Mouse (Mus musculus) midbrain, postnatal 0 days (tissue): Measurements from ENCODE around the gene C1qa. TPM values are rescaled to one million over a fixed set of nuclear protein-coding genes. Genes with fewer than 3 reads are reported as not detected.

Experiments used
- ATAC-seq: fragments of 200-750 bp; cut with Nextera tagmentation; 2 replicates; pipeline ENCODE4 v1.8.0; 2017; ENCODE audit warnings: moderate number of reproducible peaks, mild to moderate bottlenecking, moderate TSS enrichment, moderate library complexity; ENCODE audit not compliant: low FRiP score
- DNase-seq: peaks from one replicate; pipeline ENCODE4 v3.0.0-alpha.2; 2015; ENCODE audit warnings: low spot score
- H3K27ac ChIP-seq: fragments of 300-500 bp; sonication (generic); 2 replicates; pipeline ENCODE4 v1.5.1; 2014; ENCODE audit warnings: low read depth, mild to moderate bottlenecking, low read length, mixed read lengths
- H3K27me3 ChIP-seq: fragments of 300-500 bp; sonication (generic); 2 replicates; pipeline ENCODE4 v1.6.1; 2014; ENCODE audit warnings: low read length, control low read depth, mixed read lengths; ENCODE audit not compliant: insufficient read depth
- H3K36me3 ChIP-seq: fragments of 300-500 bp; sonication (generic); 2 replicates; pipeline ENCODE4 v1.6.1; 2014; ENCODE audit warnings: low read length, control low read depth, mixed read lengths; ENCODE audit not compliant: insufficient read depth
- H3K4me1 ChIP-seq: fragments of 300-500 bp; sonication (generic); 2 replicates; pipeline ENCODE4 v1.6.1; 2014; ENCODE audit warnings: mild to moderate bottlenecking, control low read depth, antibody characterized with exemption, low read length, mixed read lengths; ENCODE audit not compliant: insufficient read depth
- H3K4me2 ChIP-seq: fragments of 300-500 bp; sonication (generic); 2 replicates; pipeline ENCODE4 v1.6.1; 2014; ENCODE audit warnings: low read depth, mild to moderate bottlenecking, low read length, mixed read lengths; ENCODE audit not compliant: poor library complexity, severe bottlenecking
- H3K4me3 ChIP-seq: fragments of 300-500 bp; sonication (generic); 2 replicates; pipeline ENCODE4 v1.5.1; 2014; ENCODE audit warnings: low read depth, mild to moderate bottlenecking, low read length, moderate library complexity
- H3K9ac ChIP-seq: fragments of 300-500 bp; sonication (generic); replicated peaks from 2 replicates; pipeline ENCODE4 v1.6.1; 2014; ENCODE audit warnings: mild to moderate bottlenecking, low read length, moderate library complexity, mixed read lengths; ENCODE audit not compliant: poor library complexity, severe bottlenecking
- H3K9me3 ChIP-seq: fragments of 300-500 bp; sonication (generic); 2 replicates; pipeline ENCODE4 v1.6.1; 2016; ENCODE audit warnings: low read length, control low read depth
- CTCF ChIP-seq: IDR thresholded peaks from 2 replicates; pipeline ENCODE4 v1.5.1; 2016; ENCODE audit warnings: antibody characterized with exemption, mild to moderate bottlenecking
- WGBS: fragments of 180-500 bp; shearing (Covaris S2); extraction: QIAGEN DNeasy Blood & Tissue Kit; methylation state at CpG from one replicate; pipeline ENCODE4 v1.1.7; 2014; 5-methylcytosine and 5-hydroxymethylcytosine counted together
- polyA plus RNA-seq: library from polyadenylated mRNA; unstranded; fragments of >200 nt; fragmentation: Nextera tagmentation; extraction: Ambion mirVana; gene quantifications from 2 replicates; pipeline ENCODE4 v1.2.1, GENCODE M21; 2015
- total RNA-seq: library from RNA; depleted of rRNA; stranded (reverse); fragments of >200 nt; gene quantifications from 2 replicates; pipeline ENCODE4 v1.2.3, GENCODE M21; 2014

Gene C1qa
- total and polyA plus RNA-seq, 2 experiments from 2014 or later, result 38.8 to 48.8 TPM

DNA sequence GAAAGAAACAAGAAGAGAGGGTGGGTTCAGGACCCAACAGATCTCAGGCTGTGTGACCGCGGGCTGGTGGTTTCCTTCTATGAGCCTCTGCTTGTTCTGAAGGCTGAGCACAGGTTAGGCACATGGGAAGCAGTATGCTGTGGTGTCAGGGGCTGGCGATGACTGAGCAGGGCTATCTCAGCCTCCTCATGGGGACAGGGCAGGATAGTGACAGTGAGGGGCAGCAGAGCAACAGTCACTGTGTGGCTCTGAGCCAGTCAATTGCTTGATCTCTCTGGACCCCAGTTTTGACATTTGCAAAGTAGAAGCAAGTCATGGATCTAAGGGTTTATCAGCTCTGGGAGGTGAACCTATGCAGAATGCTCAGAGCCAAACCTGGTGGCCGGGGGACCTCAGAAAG lies 7.5 kb downstream of the C1qa start:
- Histone ChIP-seq H3K27me3 (peaks cover 8% of the 10 kb centered on the region), H3K27ac (no peak overlapping the region), H3K9me3 (no peaks in the 10 kb centered on the region), H3K4me1 (peaks cover 4% of the 10 kb centered on the region; the same call in 1 of the 2 replicates), H3K36me3 (no peaks in the 10 kb centered on the region), H3K9ac (no peak overlapping the region), H3K4me3 (no peak overlapping the region), H3K4me2 (no peak overlapping the region)
- no peak for DNase-seq
- 84% methylated on average over 4 of the region's 4 CpGs for WGBS
- TF ChIP-seq CTCF, result no peak
- ATAC-seq, result no peak

DNA sequence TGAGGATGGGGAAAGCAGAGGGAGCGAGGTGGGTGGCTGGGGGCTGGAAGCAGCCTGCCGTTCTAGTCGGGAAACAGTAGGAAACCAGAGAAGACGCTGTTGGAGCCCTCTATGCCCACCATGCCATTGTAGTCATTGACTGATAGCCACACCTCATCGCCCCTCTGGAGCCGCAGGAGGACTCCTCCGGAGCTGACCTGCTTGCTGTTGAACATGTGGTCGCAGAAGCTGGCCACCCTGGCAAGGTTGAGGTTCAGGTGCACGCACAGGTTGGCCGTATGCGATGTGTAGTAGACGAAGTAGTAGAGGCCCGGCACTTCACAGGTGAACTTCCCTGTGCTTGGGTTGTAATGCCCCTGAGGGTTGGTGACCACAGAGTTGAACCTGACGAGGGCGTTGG lies 8.6 kb downstream of the C1qa start:
- Histone ChIP-seq H3K4me3 (no peak overlapping the region), H3K9ac (no peak overlapping the region), H3K27ac (no peak overlapping the region), H3K4me1 (0 out of 2 replicates have a peak, but pooled peaks cover 5% of the 10 kb centered on the region), H3K27me3 (peaks cover 8% of the 10 kb centered on the region), H3K9me3 (no peaks in the 10 kb centered on the region), H3K36me3 (no peaks in the 10 kb centered on the region), H3K4me2 (no peak overlapping the region)
- no peak for DNase-seq
- 84% methylated on average over 15 of the region's 15 CpGs for WGBS
- no peak for ATAC-seq
- TF ChIP-seq CTCF, result no peak

DNA sequence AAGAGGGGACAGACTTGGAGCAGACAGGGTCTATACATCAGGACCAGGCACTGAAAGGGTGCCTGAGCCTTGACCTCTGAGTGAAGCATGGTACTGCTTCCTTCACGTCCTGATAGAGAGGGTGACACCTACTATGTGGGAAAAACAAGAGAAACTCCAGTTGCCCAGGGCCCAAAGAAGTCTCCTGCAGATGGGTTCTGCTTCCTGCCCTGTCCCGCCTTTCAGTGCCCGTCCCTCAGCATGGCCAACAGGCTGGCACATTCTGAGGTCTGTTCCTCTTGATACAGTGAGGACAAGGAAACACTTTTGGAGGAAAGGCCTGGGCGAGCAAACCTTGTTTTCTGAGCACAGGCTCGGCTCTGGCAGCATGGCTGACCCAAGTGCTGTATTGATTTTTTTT lies 10.9 kb downstream of the C1qa start:
- no peak for DNase-seq
- Histone ChIP-seq H3K9ac (no peak overlapping the region), H3K4me2 (no peak overlapping the region), H3K36me3 (no peaks in the 10 kb centered on the region), H3K4me3 (no peak overlapping the region), H3K27ac (no peak overlapping the region), H3K9me3 (no peaks in the 10 kb centered on the region), H3K4me1 (0 out of 2 replicates have a peak, but pooled peaks cover 5% of the 10 kb centered on the region), H3K27me3 (peaks cover 5% of the 10 kb centered on the region; the same call in 1 of the 2 replicates)
- no peak for ATAC-seq
- TF ChIP-seq CTCF, result no peak
- 74% methylated on average over 5 of the region's 5 CpGs for WGBS

DNA sequence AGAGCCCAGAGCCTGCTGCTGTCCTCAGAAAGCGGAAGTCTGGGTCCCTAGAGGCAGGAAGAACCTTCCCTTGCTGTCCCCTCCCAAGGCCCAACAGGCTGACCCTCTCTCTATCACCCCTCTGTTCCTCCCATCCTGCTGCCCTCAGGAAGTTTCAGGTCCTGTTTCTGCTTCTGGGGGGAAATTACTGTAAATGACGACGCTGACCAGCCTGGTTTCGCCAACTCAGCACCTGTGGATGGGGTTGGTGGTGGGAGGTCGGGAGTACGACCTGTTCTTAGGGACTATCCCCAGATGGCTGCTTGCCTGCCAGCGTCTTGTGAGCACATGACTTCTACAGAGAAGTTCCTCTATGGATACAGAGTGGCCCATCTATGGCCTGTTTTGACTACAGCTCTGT lies 12.5 kb downstream of the C1qa start, which contains the start of gene C1qb:
Gene C1qb (minus strand): TSS at position 87 of the 400 bp plus-strand sequence.
- Histone ChIP-seq H3K4me2 (no peak within 1 kb of the TSS), H3K4me1 (0 out of 2 replicates have a peak, but pooled peaks cover 5% of the 10 kb centered on the region), H3K9me3 (no peaks in the 10 kb centered on the region), H3K27me3 (peaks cover 2% of the 10 kb centered on the region; the same call in 1 of the 2 replicates), H3K27ac (no peak within 1 kb of the TSS), H3K9ac (no peak within 1 kb of the TSS), H3K4me3 (no peak within 1 kb of the TSS), H3K36me3 (no peaks in the 10 kb centered on the region)
- 70% methylated on average over 7 of the region's 7 CpGs for WGBS
- no peak for TF ChIP-seq CTCF
- DNase-seq (no peak), ATAC-seq (no peak)

DNA sequence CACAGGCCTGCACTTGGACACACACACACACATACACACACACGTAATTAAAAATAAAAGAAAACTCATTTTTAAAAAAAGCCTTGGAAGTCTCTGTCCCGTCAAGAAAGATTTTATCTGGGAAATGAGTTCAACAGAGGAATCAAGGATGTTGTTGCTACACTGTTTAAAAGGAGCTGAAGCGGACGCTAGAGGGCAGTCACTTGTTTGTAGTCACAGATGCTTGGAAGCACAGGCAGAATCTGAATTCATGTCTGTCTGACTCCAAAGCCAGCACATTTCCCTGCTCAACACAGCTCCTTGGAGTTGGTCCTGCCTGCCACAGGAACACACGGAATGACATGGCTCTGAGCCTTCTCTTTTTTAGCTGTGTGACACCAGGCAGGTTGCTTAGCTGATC lies 20.0 kb downstream of the C1qa start:
- no peak for ATAC-seq
- Histone ChIP-seq H3K27me3 (no peaks in the 10 kb centered on the region), H3K4me1 (no peaks in the 10 kb centered on the region), H3K4me2 (no peak overlapping the region), H3K36me3 (no peaks in the 10 kb centered on the region), H3K27ac (no peak overlapping the region), H3K4me3 (no peak overlapping the region), H3K9ac (no peak overlapping the region), H3K9me3 (no peaks in the 10 kb centered on the region)
- TF ChIP-seq CTCF, result peak; percentile 61
- 24% methylated on average over 5 of the region's 5 CpGs for WGBS
- no peak for DNase-seq

DNA sequence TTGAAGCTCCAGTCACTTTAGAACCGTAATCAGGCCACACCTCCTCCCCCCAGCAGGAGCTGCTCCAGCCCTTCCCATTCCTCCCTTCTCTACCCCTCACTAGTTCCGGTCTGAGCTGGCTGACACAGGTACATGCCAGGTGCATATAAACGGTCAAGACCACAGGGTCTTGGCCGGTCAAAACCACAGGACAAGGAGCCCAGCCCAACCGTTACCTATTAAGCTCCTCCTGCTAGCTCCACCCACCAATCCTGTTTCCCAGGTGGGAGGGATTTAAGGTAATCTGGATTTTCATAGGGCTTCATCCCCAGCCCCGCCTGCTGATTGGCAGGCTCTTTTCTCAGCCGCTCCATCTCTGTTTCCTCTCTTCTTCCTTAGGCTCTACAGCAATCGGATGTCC lies 20.4 kb downstream of the C1qa start:
- Histone ChIP-seq H3K27ac (no peak overlapping the region), H3K4me2 (no peak overlapping the region), H3K36me3 (no peaks in the 10 kb centered on the region), H3K4me3 (no peak overlapping the region), H3K9ac (no peak overlapping the region), H3K9me3 (no peaks in the 10 kb centered on the region), H3K4me1 (no peaks in the 10 kb centered on the region), H3K27me3 (no peaks in the 10 kb centered on the region)
- no peak for ATAC-seq
- 52% methylated on average over 8 of the region's 8 CpGs for WGBS
- no peak for TF ChIP-seq CTCF
- no peak for DNase-seq
